Mouse (Mus musculus) cerebellum, postnatal 14 days (tissue): ENCODE results near the gene Cnppd1.

ENCODE experiments used
- DNase-seq, 2 experiments: peaks; one replicate each; pipeline ENCODE4 v3.0.0; 2021; ENCODE audit warnings: mixed read lengths in 2 of 2

The Cnppd1 gene

GRCm38 (mm10) chr1:75142301-75143261 is at the start of gene Cnppd1, which contains the start of gene Retreg2:
Cnppd1 (minus strand) TSS chr1:75142711.
Retreg2 (plus strand) TSS chr1:75142778.
- peak; percentile 98 for DNase-seq

GRCm38 (mm10) chr1:75191622-75192402 is 49.3 kb upstream of the Cnppd1 start, which contains the start of the genes Ankzf1 and Atg9a:
Ankzf1 (plus strand) TSS chr1:75192151.
Atg9a (minus strand) TSS chr1:75192196.
- DNase-seq = peak; percentile 92 to 94

- DNase-seq = no peak
These were observed 48.7 kb upstream of the Cnppd1 start for GRCm38 (mm10) chr1:75191258-75191621.

GRCm38 (mm10) chr1:75190577-75190976 is 48.1 kb upstream of the Cnppd1 start:
- DNase-seq = no peak

GRCm38 (mm10) chr1:75187914-75188483 is 45.5 kb upstream of the Cnppd1 start:
- DNase-seq = no peak

- no peak for DNase-seq
These were observed 44.6 kb upstream of the Cnppd1 start for GRCm38 (mm10) chr1:75187126-75187525.

GRCm38 (mm10) chr1:75185495-75185894 is 43.0 kb upstream of the Cnppd1 start:
- peak in 1 of 2 experiments; percentile 42 for DNase-seq

- DNase-seq = peak in 1 of 2 experiments; percentile 39
These were observed 39.6 kb upstream of the Cnppd1 start for GRCm38 (mm10) chr1:75182160-75182559.

- DNase-seq = peak in 1 of 2 experiments; percentile 37
These were observed 38.9 kb upstream of the Cnppd1 start for GRCm38 (mm10) chr1:75181377-75181870.

- DNase-seq = no peak
These were observed 38.2 kb upstream of the Cnppd1 start for GRCm38 (mm10) chr1:75180741-75181140.

GRCm38 (mm10) chr1:75180105-75180590 is 37.6 kb upstream of the Cnppd1 start, which contains the start of gene Abcb6:
Abcb6 (minus strand) TSS chr1:75180392.
- peak; percentile 87 to 92 for DNase-seq

GRCm38 (mm10) chr1:75179334-75180104 is 37.0 kb upstream of the Cnppd1 start:
- peak; percentile 90 to 92 for DNase-seq

GRCm38 (mm10) chr1:75168472-75169464 is 26.3 kb upstream of the Cnppd1 start, which contains the start of gene Zfand2b:
Zfand2b (plus strand) TSS chr1:75168646.
- DNase-seq = peak; percentile 97

- DNase-seq = no peak
These were observed 25.6 kb upstream of the Cnppd1 start for GRCm38 (mm10) chr1:75168093-75168471.

GRCm38 (mm10) chr1:75160256-75160617 is 17.7 kb upstream of the Cnppd1 start:
- no peak for DNase-seq

GRCm38 (mm10) chr1:75159540-75160255 is 17.2 kb upstream of the Cnppd1 start:
- no peak for DNase-seq

- DNase-seq = no peak
These were observed 16.5 kb upstream of the Cnppd1 start for GRCm38 (mm10) chr1:75158990-75159389.

GRCm38 (mm10) chr1:75155837-75156236 is 13.3 kb upstream of the Cnppd1 start:
- DNase-seq = no peak

- no peak for DNase-seq
These were observed 6.2 kb upstream of the Cnppd1 start for GRCm38 (mm10) chr1:75148727-75149126.
